Mouse (Mus musculus) kidney, postnatal 0 days (tissue): Measurements from ENCODE around the gene Pilrb1. TPM values are rescaled to one million over a fixed set of nuclear protein-coding genes. Genes with fewer than 3 reads are reported as not detected.
A peak's percentile ranks its signal among the peaks of the same experiment; 100 is the strongest.
"Not testable (repeated sequence)": the region's sequence is repeated elsewhere in the genome, so short reads cannot be mapped to it uniquely, and the experiment has no call there.

Source experiments
- ATAC-seq: fragments of 200-750 bp; cut with Nextera tagmentation; replicated peaks from 2 replicates; pipeline ENCODE4 v1.8.0; 2017; ENCODE audit warnings: low read depth, moderate number of reproducible peaks, moderate TSS enrichment, moderate library complexity; ENCODE audit not compliant: low FRiP score
- DNase-seq: peaks from one replicate; pipeline ENCODE4 v3.0.0-alpha.2; 2016; ENCODE audit warnings: low spot score
- H3K27ac ChIP-seq: fragments of 300-500 bp; sonication (generic); 2 replicates; pipeline ENCODE4 v1.5.1; 2014; ENCODE audit warnings: mild to moderate bottlenecking
- H3K27me3 ChIP-seq: fragments of 300-500 bp; sonication (generic); 2 replicates; pipeline ENCODE4 v1.6.1; 2014; ENCODE audit warnings: low read length, mixed read lengths; ENCODE audit not compliant: insufficient read depth
- H3K36me3 ChIP-seq: fragments of 300-500 bp; sonication (generic); 2 replicates; pipeline ENCODE4 v1.6.1; 2014; ENCODE audit warnings: low read length, mixed read lengths; ENCODE audit not compliant: insufficient read depth
- H3K4me1 ChIP-seq: fragments of 300-500 bp; sonication (generic); replicated peaks from 2 replicates; pipeline ENCODE4 v1.6.1; 2014; ENCODE audit warnings: antibody characterized with exemption, low read length, mixed read lengths; ENCODE audit not compliant: insufficient read depth
- H3K4me2 ChIP-seq: fragments of 300-500 bp; sonication (generic); 2 replicates; pipeline ENCODE4 v1.6.1; 2014; ENCODE audit warnings: mild to moderate bottlenecking, low read length, moderate library complexity, mixed read lengths
- H3K4me3 ChIP-seq: fragments of 300-500 bp; sonication (generic); replicated peaks from 2 replicates; pipeline ENCODE4 v1.5.1; 2014; ENCODE audit warnings: low read depth, low read length
- H3K9ac ChIP-seq: fragments of 300-500 bp; sonication (generic); 2 replicates; pipeline ENCODE4 v1.6.1; 2014; ENCODE audit warnings: low read depth, low read length
- H3K9me3 ChIP-seq: fragments of 300-500 bp; sonication (generic); replicated peaks from 2 replicates; pipeline ENCODE4 v1.6.1; 2016; ENCODE audit warnings: low read length, inconsistent platforms, mixed read lengths
- CTCF ChIP-seq: IDR thresholded peaks from 2 replicates; pipeline ENCODE4 v1.5.1; 2016; ENCODE audit warnings: antibody characterized with exemption, low read depth, mild to moderate bottlenecking, moderate library complexity
- WGBS: fragments of 180-500 bp; shearing (Covaris S2); extraction: QIAGEN DNeasy Blood & Tissue Kit; methylation state at CpG from one replicate; pipeline ENCODE4 v1.1.7; 2014; 5-methylcytosine and 5-hydroxymethylcytosine counted together
- polyA plus RNA-seq: library from polyadenylated mRNA; unstranded; fragments of >200 nt; fragmentation: Nextera tagmentation; extraction: Ambion mirVana; gene quantifications from 2 replicates; pipeline ENCODE4 v1.2.1, GENCODE M21; 2015

Pilrb1 gene
- polyA plus RNA-seq = 0.39 and 0.45 TPM in 2 replicates

DNA sequence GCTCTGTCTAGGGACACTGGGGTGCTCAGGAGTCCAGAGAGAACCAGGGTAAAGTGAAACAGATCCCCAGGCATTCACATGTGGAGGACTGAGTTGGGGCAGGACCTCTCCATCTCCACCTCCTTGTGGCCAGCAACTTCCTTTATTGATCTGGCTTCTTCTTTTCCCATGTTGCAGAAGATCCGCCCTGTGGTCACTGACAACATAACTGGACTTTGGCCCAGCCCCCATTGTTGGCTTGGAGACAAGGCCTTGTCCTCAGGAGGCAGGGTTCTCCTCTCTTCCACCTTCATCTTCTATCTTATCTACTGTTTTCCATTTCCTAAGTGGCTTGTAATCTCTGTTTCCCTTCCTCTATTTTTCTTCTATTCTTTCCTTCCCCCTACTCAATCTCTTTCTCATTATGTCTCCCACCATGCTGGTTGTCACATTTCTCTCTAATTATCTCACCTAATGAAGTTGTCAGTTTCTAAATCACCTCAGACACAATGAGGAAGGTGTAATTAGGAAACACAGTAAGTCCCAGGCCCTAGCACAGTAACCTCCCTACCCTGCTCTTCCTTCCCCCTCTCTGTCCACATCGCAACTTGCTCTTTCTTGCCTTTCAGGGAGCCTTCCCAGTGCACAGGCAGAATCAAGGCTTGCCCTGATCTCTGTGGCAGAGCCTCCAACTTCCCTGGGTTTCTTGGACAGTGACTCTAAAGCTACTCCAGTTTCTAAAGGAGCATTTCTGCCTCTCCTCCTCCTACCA is at the start of gene Pilrb1:
Gene Pilrb1 (minus strand): TSS at position 147 of the 751 bp plus-strand sequence.
- H3K9me3 ChIP-seq, H3K4me1 ChIP-seq, H3K27ac ChIP-seq, H3K9ac ChIP-seq, H3K36me3 ChIP-seq, H3K4me2 ChIP-seq, ATAC-seq, H3K27me3 ChIP-seq, H3K4me3 ChIP-seq, DNase-seq: not testable (repeated sequence)
- 96% methylated on average over 2 of the region's 2 CpGs for WGBS

DNA sequence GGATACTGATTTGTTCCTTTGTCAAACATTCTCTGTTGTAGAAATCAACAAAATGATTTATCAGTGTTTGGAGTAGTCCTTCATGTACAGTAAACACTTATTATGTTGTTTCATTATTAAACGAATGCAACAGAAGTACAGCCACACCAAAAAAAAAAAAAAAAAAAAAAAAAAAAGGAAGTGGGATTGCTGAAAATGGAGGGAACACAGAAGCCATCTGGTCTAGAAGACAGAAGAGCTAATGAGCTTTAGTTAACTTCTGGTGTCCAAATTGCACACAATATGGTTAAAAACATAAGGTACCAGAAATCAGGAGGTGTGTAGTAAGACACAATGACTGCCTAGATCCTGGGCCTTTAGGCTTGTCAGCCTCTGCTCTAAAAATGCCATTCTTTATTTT is 39.9 kb upstream of the Pilrb1 start:
- H3K4me1 ChIP-seq = no peaks in the 10 kb centered on the region
- H3K9me3 ChIP-seq = no peaks in the 10 kb centered on the region
- H3K4me3 ChIP-seq = no peak overlapping the region
- no peak overlapping the region for H3K27ac ChIP-seq
- no peaks in the 10 kb centered on the region for H3K27me3 ChIP-seq
- WGBS = 79% methylated on average over 1 of the region's 1 CpGs
- H3K9ac ChIP-seq = no peak overlapping the region
- no peak for TF ChIP-seq CTCF
- H3K36me3 ChIP-seq = no peaks in the 10 kb centered on the region
- DNase-seq (no peak), ATAC-seq (no peak)
- no peak overlapping the region for H3K4me2 ChIP-seq

DNA sequence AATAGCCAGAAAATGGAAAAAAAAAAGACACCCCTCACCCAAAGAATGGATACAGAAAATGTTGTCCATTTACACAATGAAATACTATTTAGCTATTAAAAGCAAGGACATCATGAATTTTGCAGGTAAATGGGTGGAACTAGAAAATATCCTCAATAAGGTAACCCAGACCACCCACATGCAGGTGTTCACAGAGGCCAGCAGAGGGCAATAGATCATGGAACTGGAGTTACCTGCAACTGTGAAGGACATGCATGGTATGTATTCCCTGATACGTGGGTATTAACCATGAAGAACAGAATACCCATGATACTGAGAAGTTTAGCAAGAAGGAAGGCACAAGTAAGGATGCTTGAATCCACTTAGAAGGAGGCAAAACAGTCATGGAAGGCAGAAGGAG is 35.0 kb upstream of the Pilrb1 start:
- 38% methylated on average over 1 of the region's 1 CpGs for WGBS
- H3K9me3 ChIP-seq = no peaks in the 10 kb centered on the region
- no peaks in the 10 kb centered on the region for H3K27me3 ChIP-seq
- H3K9ac ChIP-seq = no peak overlapping the region
- H3K27ac ChIP-seq = no peak overlapping the region
- no peaks in the 10 kb centered on the region for H3K4me1 ChIP-seq
- peak; percentile 61 for TF ChIP-seq CTCF
- ATAC-seq = no peak
- H3K4me3 ChIP-seq = no peak overlapping the region
- no peak overlapping the region for H3K4me2 ChIP-seq
- no peaks in the 10 kb centered on the region for H3K36me3 ChIP-seq
- DNase-seq = no peak

DNA sequence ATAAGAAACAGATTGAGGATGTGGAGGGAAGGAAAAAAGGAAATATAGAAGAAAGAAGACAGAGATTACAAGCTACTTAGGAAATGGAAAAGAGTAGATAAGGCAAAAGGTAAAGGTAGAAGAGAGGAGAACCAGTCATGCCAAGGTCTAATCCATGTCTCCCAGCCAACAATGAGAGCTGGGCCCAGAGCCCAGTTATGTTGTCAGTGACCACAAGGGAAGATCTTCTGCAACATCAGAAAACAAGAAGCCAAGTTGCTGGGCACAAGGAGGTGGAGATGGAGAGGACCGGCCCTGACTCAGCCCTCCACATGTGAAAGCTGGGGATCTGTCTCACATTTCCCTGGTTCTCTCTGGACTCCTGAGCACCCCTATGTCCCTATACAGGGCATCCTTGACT is 29.8 kb upstream of the Pilrb1 start:
- ATAC-seq (no peak), DNase-seq (no peak)
- Histone ChIP-seq H3K9ac (no peak overlapping the region), H3K9me3 (no peaks in the 10 kb centered on the region), H3K27ac (no peak overlapping the region), H3K4me3 (no peak overlapping the region), H3K4me2 (no peak overlapping the region), H3K27me3 (no peaks in the 10 kb centered on the region), H3K36me3 (no peaks in the 10 kb centered on the region), H3K4me1 (no peaks in the 10 kb centered on the region)
- WGBS = 83% methylated on average over 1 of the region's 1 CpGs
- no peak for TF ChIP-seq CTCF

DNA sequence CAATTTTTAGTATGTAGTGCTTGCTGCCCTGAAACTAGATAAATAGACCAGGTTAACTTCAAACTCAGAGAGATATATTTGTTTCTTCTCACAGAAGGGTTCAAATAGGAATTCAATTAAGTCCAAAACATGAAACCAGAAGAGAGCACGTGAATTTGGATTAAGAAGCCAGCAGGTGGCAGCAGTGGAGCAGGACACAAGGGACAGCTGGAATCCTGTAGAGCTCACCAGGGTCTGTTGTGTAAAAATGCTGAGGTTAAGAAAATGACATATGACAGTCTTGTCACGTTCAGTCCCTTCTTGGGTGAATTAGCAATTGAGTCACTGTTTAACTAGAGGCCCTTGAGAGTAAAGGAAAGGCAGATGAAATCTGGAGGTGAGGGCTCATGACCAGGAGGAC is 28.0 kb upstream of the Pilrb1 start:
- Histone ChIP-seq H3K36me3 (no peaks in the 10 kb centered on the region), H3K27me3 (no peaks in the 10 kb centered on the region), H3K4me2 (no peak overlapping the region), H3K4me1 (no peaks in the 10 kb centered on the region), H3K9ac (no peak overlapping the region), H3K9me3 (no peaks in the 10 kb centered on the region), H3K4me3 (no peak overlapping the region), H3K27ac (no peak overlapping the region)
- peak; percentile 84 for DNase-seq
- 2% methylated on average over 2 of the region's 2 CpGs for WGBS
- peak; percentile 89 for TF ChIP-seq CTCF
- ATAC-seq = peak; percentile 54; the same call in 1 of the 2 replicates

DNA sequence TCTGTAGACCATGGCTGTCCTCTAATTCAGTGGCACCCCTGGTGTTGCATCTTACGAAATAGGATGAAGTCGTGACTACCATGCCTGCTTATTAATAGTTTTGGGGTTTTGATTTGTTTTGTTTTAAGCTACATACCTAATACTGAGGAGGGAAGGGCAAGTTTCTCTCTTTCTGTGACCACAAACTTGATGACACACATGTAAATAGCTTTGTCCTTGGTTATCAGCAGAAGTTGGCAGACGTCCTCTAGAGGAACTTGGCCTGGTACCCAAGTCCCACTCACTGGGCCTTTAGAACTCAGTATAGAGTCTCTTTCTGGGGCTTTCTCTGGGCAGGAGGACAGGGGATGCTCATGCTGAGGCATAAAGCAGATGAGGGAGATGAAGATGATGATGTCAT is 25.4 kb upstream of the Pilrb1 start:
- Histone ChIP-seq H3K9me3 (no peaks in the 10 kb centered on the region), H3K9ac (no peak overlapping the region), H3K4me3 (no peak overlapping the region), H3K27ac (no peak overlapping the region), H3K4me1 (no peaks in the 10 kb centered on the region), H3K27me3 (no peaks in the 10 kb centered on the region), H3K4me2 (no peak overlapping the region), H3K36me3 (no peaks in the 10 kb centered on the region)
- no peak for TF ChIP-seq CTCF
- 82% methylated on average over 3 of the region's 3 CpGs for WGBS
- ATAC-seq (no peak), DNase-seq (no peak)

DNA sequence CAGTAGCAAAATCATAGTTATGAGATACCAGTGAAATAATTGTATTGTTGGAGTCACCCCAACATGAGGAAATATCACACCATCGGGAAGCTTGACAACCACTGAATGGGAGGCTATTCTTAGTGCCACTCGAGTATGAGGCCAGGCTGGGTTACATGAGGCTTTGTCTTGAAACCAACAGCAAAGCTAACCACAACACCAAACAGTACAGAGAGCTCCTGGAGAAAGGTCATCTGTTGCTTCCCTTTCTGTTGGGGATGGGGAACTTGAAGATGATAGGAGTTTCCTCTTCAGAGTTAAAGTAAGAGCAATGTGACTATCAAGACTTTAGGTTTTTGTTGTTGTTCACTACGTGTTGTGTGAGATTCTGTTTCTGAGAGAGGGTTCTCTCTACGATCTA is 25.0 kb upstream of the Pilrb1 start:
- H3K4me3 ChIP-seq = no peak overlapping the region
- DNase-seq (no peak), ATAC-seq (no peak)
- no peak overlapping the region for H3K4me2 ChIP-seq
- TF ChIP-seq CTCF = no peak
- no peak overlapping the region for H3K9ac ChIP-seq
- no peaks in the 10 kb centered on the region for H3K4me1 ChIP-seq
- no peaks in the 10 kb centered on the region for H3K27me3 ChIP-seq
- no peak overlapping the region for H3K27ac ChIP-seq
- 83% methylated on average over 4 of the region's 4 CpGs for WGBS
- no peaks in the 10 kb centered on the region for H3K9me3 ChIP-seq
- H3K36me3 ChIP-seq = no peaks in the 10 kb centered on the region
